Mouse (Mus musculus): Measurements from ENCODE around the gene Dctn1.
A peak's percentile ranks its signal among the peaks of the same experiment; 100 is the strongest.

Dctn1 gene

DNA sequence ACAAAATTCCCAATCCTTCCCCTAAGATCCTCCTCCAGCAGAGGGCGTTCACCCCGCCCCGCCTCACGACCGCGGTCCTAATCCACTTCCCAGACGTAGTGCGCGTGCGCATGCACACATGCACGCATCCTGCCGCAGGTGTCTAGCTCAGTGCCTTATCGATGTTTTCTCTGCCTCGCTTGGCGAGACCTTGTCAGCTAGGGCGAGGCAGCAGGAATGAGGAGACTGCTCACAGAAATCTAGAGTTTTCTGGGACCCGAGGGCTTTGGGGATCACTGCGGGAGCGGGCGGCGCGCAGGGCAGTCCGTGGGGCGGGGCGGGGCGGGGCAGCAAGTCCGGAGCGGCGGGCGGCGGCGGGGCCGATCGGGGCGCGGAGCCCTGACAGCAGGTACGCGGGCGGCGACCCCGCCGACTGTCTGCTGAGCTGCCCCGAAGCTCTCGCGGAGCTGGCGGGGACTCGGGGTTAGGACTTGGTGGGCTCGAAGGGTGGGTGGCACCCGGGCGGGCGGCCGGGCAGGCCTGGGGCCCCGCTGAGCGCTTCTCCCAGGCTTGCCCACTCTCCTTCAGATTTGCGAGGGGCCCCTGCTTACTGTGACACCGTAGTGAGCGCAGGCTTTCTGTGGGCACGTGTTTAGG, at the start of gene Dctn1:
Gene Dctn1 (plus strand): TSS at position 314 of the 636 bp plus-strand sequence.
- DNase-seq, result peak; percentile 92

DNA sequence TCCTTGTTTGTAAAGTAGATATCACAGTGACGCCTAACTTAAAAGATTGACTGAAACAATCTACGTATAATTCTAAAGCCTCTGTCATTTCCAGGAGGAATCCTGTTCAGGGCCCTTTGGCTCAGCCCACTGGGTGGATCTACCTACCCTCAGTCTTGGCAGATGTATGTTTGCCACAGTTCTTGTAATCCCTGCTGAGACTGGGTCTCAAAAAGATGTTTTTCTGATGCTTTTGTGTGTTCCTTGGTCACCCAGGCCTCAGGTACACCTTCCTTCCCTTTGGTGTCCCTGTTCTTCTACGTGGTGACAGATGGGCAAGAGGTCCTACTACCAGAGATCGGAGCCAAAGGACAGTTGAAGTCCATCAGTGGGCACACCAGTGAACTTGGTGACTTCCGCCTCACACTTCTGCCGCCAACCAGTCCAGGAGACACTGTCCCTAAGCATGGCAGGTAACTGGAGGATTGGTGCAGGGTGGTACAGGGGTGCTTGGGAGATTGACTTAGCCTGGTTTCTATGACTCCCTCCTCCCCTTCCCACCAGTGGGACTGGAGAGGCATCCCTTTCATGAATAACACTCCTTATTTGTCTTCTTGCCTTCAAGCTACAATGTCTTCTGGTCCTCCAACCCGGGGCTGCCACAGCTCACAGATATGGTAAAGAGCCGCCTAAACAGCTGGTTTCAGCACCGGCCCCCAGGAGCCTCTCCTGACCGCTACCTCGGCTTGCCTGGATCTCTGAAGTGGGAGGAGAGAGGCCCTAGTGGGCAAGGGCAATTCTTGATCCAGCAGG, 49.2 kb upstream of the Dctn1 start:
- no peak for DNase-seq

DNA sequence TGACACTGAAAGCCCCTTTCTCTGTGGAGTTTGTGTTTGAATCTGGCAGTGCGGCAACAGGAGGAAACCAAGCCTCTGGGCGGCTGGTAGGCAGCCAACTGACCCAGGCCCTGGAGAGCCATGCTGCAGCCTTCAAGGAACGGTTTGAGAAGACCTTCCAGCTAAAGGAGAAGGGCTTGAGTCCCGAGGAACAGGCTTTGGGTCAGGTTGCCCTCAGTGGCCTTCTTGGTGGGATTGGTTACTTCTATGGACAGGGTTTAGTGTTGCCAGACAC, 48.6 kb upstream of the Dctn1 start:
- DNase-seq, result no peak

DNA sequence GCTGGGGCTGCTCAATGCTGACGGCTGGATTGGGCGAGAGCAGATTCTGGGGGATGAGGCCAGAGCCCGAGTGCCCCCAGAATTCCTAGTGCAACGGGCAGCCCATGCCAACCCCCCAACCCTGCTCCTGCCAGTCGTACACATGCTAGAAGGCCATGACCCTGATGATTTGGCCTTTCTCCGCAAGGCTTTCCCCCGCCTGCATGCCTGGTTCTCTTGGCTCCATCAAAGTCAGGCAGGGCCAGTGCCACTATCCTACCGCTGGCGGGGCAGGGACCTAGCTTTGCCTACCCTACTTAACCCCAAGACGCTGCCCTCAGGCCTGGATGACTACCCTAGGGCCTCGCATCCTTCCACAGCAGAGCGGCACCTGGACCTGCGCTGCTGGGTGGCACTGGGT, 48.1 kb upstream of the Dctn1 start:
- DNase-seq, result no peak

DNA sequence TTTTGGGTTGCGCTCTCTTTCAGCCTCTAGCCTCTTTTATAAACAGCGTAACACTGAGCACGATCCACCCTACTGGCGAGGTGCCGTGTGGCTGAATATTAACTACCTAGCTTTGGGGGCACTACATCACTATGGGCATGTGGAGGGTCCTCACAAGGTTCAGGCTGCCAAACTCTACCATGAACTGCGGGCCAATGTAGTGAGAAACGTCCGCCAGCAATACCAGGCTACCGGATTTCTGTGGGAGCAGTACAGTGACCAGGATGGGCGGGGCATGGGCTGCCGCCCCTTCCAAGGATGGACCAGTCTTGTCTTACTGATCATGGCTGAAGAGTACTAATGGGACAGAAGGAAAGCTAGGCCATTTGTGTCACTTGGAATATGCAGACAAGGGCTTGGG, 47.4 kb upstream of the Dctn1 start:
- no peak for DNase-seq

DNA sequence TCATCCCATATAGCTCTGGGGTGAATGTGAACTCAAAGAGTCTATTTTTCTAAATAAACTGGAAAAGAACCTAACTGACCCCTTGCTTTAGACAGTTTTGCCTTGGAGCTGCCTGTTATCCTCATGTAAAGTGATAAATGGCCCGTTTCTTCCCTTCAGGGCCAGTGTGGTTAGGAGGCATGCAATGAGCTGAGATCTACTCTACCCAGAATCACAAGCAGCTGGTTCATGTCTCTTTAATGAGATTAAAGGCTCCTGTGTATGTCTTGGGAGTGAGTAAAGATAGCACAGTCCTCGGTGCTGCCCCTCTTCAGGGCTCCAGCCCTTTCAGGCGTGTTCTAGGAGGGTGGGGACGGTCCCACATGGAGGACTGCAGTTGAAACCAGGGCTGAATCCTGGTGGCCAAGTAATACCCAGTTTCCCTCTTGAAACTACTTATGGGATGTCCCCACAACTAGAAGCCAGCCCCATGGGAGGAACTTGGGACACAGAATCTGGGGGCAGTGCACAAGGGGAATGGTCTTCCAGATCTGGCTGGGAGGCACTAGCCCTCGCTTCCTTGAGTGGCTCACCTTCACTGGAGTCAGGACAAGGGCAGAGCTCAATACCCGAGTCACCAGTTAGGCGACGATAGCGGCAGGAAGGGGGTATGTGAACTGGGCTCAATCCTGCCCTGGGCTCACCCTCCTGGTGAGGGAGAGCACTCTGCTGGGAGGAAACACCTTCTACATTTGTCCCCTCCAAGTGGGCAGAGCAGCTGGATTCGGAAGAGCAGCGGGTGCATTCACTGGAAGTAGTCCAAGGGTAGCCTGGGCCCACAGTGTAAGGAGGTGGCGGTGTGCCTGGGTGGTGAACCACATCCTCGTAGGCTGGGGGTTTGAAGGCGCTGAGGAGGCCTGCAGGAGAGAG, 46.6 kb upstream of the Dctn1 start:
- DNase-seq, result no peak

DNA sequence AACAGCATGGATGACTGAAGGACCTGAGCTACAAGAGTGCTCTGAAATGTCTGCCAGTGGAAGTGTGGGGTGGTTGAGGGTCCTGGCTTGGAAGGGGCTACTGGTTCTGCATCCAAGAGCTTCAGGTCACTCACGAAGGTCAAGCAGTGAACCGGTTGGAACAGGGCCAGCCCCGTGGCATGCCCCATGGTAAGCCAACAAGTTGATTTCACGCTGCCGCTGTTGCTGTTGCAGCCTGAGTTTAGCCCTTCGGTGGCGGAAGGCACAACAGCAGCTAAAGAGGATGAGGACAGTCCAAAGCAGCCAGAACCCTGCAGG, 46.0 kb upstream of the Dctn1 start:
- peak; percentile 47 for DNase-seq

DNA sequence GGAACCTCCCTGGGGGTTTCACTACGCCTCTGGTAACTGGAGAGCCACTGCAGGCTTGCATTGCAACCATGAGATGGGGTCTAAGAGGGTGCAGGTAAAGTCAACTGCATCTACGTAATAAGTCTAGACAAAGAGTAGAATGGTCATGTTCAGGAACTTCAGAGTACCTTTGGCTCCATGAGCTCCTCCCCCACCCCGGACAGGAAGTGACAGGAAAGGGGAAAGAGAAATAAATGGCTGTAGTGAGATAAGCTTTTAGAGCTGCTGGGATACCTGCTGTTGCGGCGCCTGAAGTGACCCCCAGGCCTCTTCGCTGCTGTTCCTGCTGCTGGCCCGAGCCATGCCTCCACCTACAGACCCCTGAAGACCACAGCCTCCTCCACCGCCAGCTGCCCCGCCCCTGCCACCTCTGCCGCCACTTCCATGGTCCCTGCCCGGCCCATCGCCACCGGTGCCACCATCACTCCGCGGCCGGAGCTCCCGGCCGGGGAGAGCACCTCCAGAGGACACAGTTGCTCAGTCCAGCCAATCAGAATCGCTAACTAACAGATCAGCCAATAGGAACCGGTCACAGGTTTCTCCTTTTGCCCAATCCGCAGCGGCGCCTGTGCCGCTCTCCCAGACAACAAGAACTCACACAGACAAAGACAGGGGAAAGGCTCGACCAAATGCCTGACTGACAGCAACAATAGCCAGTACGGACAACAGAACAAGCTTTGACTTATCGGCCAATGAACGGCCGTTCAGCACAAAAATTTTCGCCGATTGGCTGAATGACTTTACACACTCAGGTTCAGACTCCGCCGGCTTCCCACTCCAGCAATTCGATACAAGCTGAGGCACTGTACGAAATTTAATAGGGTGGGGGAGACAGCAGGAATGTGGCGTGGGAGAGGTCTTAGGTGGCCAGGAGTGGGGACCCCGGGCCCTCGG, 44.5 kb upstream of the Dctn1 start, which contains the start of gene Wbp1:
Gene Wbp1 (minus strand): TSS at position 630 of the 933 bp plus-strand sequence.
- DNase-seq, result peak; percentile 99

DNA sequence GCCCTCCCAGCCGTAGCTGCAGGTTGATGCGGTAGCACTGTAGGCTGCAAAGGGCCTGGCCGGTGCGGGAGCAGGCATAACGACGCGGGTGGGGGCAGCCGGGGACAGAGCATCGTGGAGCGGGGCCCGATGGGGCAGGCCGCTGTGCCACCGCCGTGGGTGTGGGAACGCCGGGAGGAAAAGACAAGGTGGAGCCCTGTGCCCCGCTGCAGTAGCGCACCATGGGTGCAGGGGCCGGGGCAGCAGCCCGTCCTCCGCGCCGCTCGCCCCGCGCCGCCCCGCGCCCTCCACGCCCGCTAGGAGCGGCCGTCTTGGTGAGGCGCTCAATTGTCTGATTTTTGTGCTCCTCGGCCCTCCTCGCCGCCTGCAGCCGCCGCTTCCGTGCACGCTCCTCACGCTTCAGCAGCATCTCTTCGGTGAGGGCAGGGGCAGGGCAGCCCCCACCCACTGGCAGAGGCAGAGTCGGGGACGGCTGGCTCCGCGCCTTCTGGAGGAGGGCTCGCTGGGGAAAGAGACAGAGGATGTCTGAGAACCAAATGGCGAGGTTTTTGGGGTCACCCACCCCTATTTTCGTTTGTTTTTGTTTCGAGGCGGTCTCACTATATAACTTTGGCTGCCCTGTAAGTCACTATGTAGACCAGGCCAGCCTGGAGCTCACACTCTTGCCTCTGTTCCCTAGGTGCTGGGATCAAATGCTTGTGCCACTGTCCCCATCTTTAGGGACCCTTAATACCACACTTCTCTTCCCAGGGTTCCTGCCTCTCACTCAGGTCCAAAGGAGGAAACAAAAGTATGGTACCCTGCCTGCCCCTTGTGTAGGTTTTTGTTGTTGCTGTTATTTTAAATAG, 43.6 kb upstream of the Dctn1 start:
- DNase-seq, result no peak

DNA sequence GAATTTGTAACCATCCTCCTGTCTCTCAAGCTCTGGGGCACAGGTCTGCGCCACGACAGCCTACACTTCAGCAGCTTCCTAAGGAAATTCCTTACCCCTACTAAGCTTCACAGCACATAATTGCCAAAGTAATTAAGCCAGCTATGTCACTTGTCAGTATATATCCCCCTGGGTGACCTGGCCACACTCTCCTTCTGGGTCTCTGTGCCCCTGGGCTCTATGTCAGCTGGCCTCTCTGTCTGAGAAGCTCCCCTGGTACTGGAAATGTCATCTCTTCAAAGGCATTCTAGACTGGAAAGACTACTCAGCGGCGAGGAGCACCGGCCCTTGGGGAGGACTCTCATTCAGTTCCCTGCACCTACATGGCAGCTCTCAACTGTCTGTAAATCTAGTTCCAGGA, 42.8 kb upstream of the Dctn1 start:
- DNase-seq, result no peak

DNA sequence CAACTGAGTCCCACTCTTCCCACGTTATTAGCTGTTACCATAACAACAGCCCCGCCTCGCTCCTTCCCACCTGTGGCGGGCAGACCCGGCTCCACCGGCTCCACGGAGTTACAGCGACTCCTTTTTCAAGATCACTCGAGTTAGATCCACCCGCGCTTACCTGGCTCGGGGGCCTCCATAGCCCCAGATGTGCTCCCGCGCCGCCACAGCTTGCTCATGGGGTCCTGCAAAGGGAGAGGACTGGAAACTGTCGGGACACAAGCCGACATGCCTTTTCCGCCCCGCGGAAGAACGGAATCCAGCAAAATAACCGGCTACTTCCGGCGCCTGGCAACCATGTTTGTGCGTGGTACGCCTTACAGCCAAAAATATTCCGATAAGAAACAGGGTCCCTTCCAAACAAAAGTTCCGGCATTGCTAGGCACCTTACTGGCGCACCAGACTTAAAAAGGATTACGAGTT, 40.8 kb upstream of the Dctn1 start:
- DNase-seq, result peak; percentile 93

DNA sequence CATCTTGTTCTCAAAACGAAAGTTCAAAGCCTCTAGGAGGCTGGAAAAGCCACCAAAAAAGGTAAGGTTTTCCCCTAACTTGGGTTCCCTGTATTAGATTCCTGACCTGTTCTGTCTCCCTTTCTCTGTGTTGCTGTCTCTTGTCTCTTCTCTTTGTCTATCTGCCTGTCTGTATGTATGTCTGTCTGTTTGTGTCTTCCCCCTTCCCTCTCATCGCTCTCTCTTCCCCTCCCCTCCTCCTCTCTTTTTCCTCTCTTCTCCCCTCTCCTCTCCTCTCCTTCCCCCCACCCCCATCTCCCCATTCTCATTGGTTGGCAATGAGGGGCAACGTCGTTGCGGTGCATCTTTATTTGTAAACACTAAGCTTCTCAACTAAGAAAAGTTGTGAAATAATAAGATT, 40.4 kb upstream of the Dctn1 start, which contains the start of gene Ino80b:
Gene Ino80b (minus strand): TSS at position 101 of the 400 bp plus-strand sequence.
- no peak for DNase-seq

DNA sequence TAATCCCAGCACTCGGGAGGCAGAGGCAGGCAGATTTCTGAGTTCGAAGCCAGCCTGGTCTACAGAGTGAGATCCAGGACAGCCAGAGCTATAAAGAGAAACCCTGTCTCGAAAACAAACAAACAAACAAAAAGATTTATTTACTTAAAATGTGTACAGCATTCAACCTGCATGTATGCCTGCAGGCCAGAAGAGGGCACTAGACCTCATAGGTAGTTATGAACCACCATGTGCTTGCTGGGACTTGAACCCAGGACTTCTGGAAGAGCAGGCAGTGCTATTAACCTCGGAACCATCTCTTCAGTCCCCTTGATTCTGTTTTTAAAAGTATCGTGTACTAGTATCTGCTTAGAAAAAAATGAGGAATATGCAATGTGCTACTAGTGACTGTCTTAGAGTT, 38.3 kb upstream of the Dctn1 start:
- no peak for DNase-seq

DNA sequence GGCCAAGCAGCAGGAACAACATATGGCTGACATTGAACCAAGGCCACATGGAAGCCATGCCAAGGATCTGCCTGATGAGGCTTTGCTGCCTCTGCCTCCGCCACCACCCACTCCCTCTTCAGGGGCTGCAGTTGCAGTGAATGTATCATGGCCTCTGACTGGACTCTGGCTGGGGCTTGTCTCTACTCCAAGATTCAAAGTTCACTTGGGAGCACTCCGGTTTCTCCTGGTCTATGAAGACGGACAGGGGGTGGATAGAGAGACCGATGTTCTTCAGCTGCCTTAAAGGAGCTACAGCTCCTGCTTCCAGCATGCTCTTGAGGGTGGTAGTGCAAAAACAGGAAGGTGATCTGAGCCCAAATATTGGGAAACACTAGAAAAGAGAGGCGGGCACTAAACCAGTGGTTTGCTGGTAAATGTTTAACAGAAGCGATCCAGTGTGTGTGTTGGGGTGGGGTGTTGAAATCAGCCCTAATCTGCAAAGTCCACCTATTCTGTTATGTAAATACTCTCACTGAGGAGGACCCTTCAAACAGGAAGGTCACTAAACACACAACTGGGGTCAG, 34.2 kb upstream of the Dctn1 start:
- peak; percentile 88 for DNase-seq

DNA sequence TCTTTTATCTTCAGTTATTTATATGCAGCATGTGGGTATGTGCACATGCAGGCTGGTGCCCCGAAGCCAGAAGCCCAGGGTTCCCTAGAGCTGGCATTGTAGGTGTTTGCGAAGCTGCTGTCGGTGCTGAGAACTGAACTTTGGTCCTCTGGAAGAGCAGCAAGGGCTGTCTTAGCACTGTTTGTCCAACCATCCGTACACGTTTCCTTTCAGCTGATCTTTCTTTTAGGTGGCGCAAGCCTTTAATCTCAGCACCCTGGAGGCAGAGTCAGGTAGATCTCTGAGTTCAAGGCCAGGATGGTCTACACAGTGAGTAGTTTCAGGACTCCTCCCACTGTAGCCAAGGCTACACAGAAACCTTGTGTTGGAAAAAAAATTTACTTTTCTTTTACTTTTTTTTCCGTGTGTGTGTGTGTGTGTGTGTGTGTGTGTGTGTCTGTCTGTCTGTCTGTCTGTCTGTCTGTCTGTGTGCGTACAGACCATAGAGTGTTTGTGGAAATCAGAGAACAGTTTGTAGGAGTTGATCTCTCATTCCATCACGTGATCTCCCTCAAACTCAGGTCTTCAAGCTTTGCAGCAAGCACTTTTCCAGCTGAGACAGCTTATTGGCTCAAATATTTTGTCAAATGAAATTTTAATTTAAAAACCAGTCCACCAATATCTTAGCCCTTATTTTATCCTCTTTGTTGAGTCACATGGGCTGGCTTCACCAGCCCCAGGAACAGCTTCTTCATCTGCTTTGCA, 33.4 kb upstream of the Dctn1 start:
- peak; percentile 35 for DNase-seq

DNA sequence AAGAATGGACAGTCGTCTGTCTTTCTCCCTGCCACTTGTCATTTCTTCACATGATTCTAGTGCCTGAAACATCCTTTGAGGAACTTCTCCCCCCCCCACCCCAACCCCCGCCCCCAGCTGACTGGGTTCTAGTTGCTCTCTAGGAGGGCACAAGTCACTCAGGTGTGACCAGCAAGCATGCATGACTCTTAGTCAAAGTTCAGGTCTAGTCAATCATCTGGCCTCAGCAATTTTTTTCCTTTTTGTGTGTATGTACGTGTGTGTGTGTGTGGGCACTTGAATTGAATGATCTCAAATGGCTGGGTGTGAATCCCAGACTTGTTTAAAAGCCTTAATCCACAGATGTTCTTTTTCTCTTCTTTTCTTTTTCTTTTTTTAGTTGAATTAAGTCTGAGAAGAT, 31.5 kb upstream of the Dctn1 start:
- peak; percentile 51 for DNase-seq

DNA sequence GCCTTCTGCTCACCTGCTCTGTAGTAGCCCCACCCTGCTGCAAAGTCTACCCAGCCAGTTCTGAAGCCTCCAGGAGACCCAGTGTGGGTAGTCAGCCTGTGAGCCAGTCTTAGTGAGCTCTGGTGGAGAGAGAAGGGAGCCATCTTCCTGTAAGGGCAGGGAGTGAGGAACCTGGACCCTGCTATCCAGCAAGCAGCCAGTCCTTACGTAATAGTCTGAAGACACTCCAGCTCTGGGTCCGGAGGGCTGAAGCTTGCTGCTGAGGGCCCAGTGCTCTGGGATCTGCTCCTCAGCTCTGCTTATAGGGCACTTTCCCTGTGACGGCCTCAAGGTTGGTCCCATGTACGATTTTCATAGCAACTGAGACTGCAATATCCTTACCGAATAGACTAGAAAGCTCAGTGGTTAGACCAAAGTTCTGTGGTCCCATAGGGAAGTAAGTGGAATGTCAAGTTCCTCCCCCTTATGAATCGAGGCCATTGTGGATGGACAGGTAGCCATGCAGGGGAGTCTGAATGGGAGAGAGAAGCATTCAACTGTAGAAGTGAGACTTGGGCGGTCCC, 30.7 kb upstream of the Dctn1 start, which contains the start of gene Rtkn:
Gene Rtkn (plus strand): TSS at position 513 of the 563 bp plus-strand sequence.
- DNase-seq, result peak; percentile 77

DNA sequence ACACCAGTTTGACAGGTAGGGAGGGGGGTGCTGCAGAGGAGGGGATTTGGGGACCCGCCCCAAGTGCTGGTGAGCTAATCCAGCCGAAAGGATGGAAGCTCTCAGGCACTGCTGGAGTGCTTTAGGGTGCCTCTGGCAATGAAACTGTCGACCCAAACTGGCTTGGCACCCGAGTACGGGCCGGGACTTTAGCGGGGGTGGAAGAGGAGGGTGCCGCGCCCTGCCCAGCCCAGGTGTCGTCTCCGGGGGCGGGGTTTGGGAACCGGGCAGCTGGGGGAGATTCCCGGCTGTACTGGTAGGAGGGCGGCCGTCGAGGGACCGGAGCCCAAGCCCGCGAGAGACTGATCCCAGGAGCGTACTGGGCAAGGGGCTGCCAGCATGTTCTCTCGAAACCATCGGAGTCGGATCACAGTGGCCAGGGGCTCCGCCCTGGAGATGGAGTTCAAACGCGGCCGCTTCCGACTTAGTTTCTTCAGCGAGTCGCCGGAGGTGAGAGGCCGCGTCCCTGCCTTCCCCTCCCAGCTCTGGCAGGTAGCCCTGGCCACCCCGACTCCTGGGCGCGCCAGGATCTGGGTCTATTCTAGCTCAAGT, 30.1 kb upstream of the Dctn1 start:
- DNase-seq, result peak; percentile 80

DNA sequence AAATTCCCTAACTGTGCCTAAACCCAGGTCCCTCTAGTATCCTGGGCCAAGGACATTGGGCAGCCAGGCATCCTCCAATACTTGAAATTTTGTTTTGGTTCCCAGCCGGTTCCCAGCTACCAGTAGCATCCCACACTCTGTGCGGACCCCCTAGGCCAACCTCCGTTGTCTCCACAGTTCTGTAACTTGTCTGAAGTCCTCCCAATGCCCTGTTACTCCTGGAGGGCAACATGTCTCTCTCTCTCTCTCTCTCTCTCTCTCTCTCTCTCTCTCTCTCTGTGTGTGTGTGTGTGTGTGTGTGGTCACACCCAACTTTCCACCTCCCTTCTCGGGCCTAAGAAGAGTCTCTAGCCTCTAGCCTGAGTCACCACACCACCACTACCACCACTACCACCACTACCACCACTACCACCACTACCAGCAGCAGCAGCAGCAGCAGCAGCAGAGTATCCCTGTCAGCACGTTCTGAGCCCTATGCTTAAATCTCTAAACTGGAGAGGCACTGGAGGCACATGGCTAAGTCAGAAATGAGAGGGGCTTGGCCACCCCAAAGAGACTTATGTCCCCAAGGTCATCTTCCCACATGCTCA, 29.3 kb upstream of the Dctn1 start:
- DNase-seq, result no peak

All from kidney, adult 11 months (tissue).